Mouse (Mus musculus): ENCODE results near the gene Jrkl. TPM values are rescaled to one million over a fixed set of nuclear protein-coding genes. Genes with fewer than 3 reads are reported as not detected.

The Jrkl gene
- polyA plus RNA-seq, 1 experiment from 2014 or later: 6.2 TPM

- DNase-seq (ENCODE audit: low spot score): no peak
Measured at GRCm38 (mm10) chr9:13242321-13242720, 3.3 kb downstream of the Jrkl start.

GRCm38 (mm10) chr9:13231545-13232216 lies 13.9 kb downstream of the Jrkl start:
- H3K4me2 ChIP-seq (ENCODE audit: low read length): no peak overlapping the region
- 27% methylated on average over 5 of the region's 5 CpGs for WGBS
- H3K4me1 ChIP-seq (replicated peaks; ENCODE audit: control insufficient read depth, insufficient read depth, low read length): no peaks in the 10 kb centered on the region
- H3K9me3 ChIP-seq (ENCODE audit: control insufficient read depth, low read length): no peaks in the 10 kb centered on the region
- H3K36me3 ChIP-seq (ENCODE audit: control insufficient read depth, insufficient read depth, low read length): no peaks in the 10 kb centered on the region
- no peak overlapping the region for H3K4me3 ChIP-seq (ENCODE audit: low read depth, low read length)
- no peak overlapping the region for H3K27ac ChIP-seq (ENCODE audit: low read depth)
- DNase-seq (ENCODE audit: low spot score) (no peak), ATAC-seq (replicated peaks; ENCODE audit: low FRiP score, low TSS enrichment, low read depth) (no peak)
- no peaks in the 10 kb centered on the region for H3K27me3 ChIP-seq (replicated peaks; ENCODE audit: control insufficient read depth, insufficient read depth, low read length)
- H3K9ac ChIP-seq (ENCODE audit: low read length): no peak overlapping the region

More at GRCm38 (mm10) chr9:13242321-13242720, 3.3 kb downstream of the Jrkl start:
- ATAC-seq (replicated peaks; ENCODE audit: low FRiP score, low TSS enrichment, low read depth): no peak
- Histone ChIP-seq H3K9ac (ENCODE audit: low read length) (no peak overlapping the region), H3K27ac (ENCODE audit: low read depth) (no peak overlapping the region), H3K4me3 (ENCODE audit: low read depth, low read length) (no peak overlapping the region), H3K9me3 (ENCODE audit: control insufficient read depth, low read length) (no peaks in the 10 kb centered on the region), H3K36me3 (ENCODE audit: control insufficient read depth, insufficient read depth, low read length) (no peaks in the 10 kb centered on the region), H3K27me3 (replicated peaks; ENCODE audit: control insufficient read depth, insufficient read depth, low read length) (no peaks in the 10 kb centered on the region), H3K4me2 (ENCODE audit: low read length) (no peak overlapping the region), H3K4me1 (replicated peaks; ENCODE audit: control insufficient read depth, insufficient read depth, low read length) (peaks cover 2% of the 10 kb centered on the region; the same call in 1 of the 2 replicates)

- WGBS: 7% methylated on average over 4 of the region's 4 CpGs
- no peak for DNase-seq (ENCODE audit: low spot score)
- Histone ChIP-seq H3K9me3 (ENCODE audit: control insufficient read depth, low read length) (no peaks in the 10 kb centered on the region), H3K4me3 (ENCODE audit: low read depth, low read length) (no peak overlapping the region), H3K9ac (ENCODE audit: low read length) (no peak overlapping the region), H3K36me3 (ENCODE audit: control insufficient read depth, insufficient read depth, low read length) (no peaks in the 10 kb centered on the region), H3K27ac (ENCODE audit: low read depth) (no peak overlapping the region), H3K4me1 (replicated peaks; ENCODE audit: control insufficient read depth, insufficient read depth, low read length) (no peaks in the 10 kb centered on the region), H3K4me2 (ENCODE audit: low read length) (no peak overlapping the region), H3K27me3 (replicated peaks; ENCODE audit: control insufficient read depth, insufficient read depth, low read length) (no peaks in the 10 kb centered on the region)
- no peak for ATAC-seq (replicated peaks; ENCODE audit: low FRiP score, low TSS enrichment, low read depth)
Measured at GRCm38 (mm10) chr9:13230553-13230952, 15.1 kb downstream of the Jrkl start.

GRCm38 (mm10) chr9:13225872-13226271 lies 19.8 kb downstream of the Jrkl start:
- no peak for DNase-seq (ENCODE audit: low spot score)
- H3K27ac ChIP-seq (ENCODE audit: low read depth): no peak overlapping the region
- no peaks in the 10 kb centered on the region for H3K4me1 ChIP-seq (replicated peaks; ENCODE audit: control insufficient read depth, insufficient read depth, low read length)
- H3K9ac ChIP-seq (ENCODE audit: low read length): no peak overlapping the region
- no peak overlapping the region for H3K4me3 ChIP-seq (ENCODE audit: low read depth, low read length)
- 94% methylated on average over 1 of the region's 1 CpGs for WGBS
- H3K36me3 ChIP-seq (ENCODE audit: control insufficient read depth, insufficient read depth, low read length): no peaks in the 10 kb centered on the region
- H3K4me2 ChIP-seq (ENCODE audit: low read length): no peak overlapping the region
- no peaks in the 10 kb centered on the region for H3K27me3 ChIP-seq (replicated peaks; ENCODE audit: control insufficient read depth, insufficient read depth, low read length)
- H3K9me3 ChIP-seq (ENCODE audit: control insufficient read depth, low read length): no peaks in the 10 kb centered on the region
- no peak for ATAC-seq (replicated peaks; ENCODE audit: low FRiP score, low TSS enrichment, low read depth)

GRCm38 (mm10) chr9:13206369-13206768 lies 39.3 kb downstream of the Jrkl start:
- Histone ChIP-seq H3K4me2 (ENCODE audit: low read length) (no peak overlapping the region), H3K27ac (ENCODE audit: low read depth) (no peak overlapping the region), H3K9me3 (ENCODE audit: control insufficient read depth, low read length) (no peaks in the 10 kb centered on the region), H3K9ac (ENCODE audit: low read length) (no peak overlapping the region), H3K4me3 (ENCODE audit: low read depth, low read length) (no peak overlapping the region), H3K27me3 (replicated peaks; ENCODE audit: control insufficient read depth, insufficient read depth, low read length) (no peaks in the 10 kb centered on the region), H3K36me3 (ENCODE audit: control insufficient read depth, insufficient read depth, low read length) (no peaks in the 10 kb centered on the region), H3K4me1 (replicated peaks; ENCODE audit: control insufficient read depth, insufficient read depth, low read length) (no peaks in the 10 kb centered on the region)
- no peak for ATAC-seq (replicated peaks; ENCODE audit: low FRiP score, low TSS enrichment, low read depth)
- 74% methylated on average over 2 of the region's 2 CpGs for WGBS
- no peak for DNase-seq (ENCODE audit: low spot score)

GRCm38 (mm10) chr9:13203681-13204080 lies 41.9 kb downstream of the Jrkl start:
- ATAC-seq (replicated peaks; ENCODE audit: low FRiP score, low TSS enrichment, low read depth): no peak

GRCm38 (mm10) chr9:13203109-13203508 lies 42.5 kb downstream of the Jrkl start:
- WGBS: 80% methylated on average over 1 of the region's 1 CpGs
- no peak for ATAC-seq (replicated peaks; ENCODE audit: low FRiP score, low TSS enrichment, low read depth)
- no peak for DNase-seq (ENCODE audit: low spot score)
- Histone ChIP-seq H3K4me1 (replicated peaks; ENCODE audit: control insufficient read depth, insufficient read depth, low read length) (no peaks in the 10 kb centered on the region), H3K9ac (ENCODE audit: low read length) (no peak overlapping the region), H3K4me3 (ENCODE audit: low read depth, low read length) (no peak overlapping the region), H3K27ac (ENCODE audit: low read depth) (no peak overlapping the region), H3K9me3 (ENCODE audit: control insufficient read depth, low read length) (no peaks in the 10 kb centered on the region), H3K4me2 (ENCODE audit: low read length) (no peak overlapping the region), H3K36me3 (ENCODE audit: control insufficient read depth, insufficient read depth, low read length) (no peaks in the 10 kb centered on the region), H3K27me3 (replicated peaks; ENCODE audit: control insufficient read depth, insufficient read depth, low read length) (no peaks in the 10 kb centered on the region)

More at GRCm38 (mm10) chr9:13203681-13204080, 41.9 kb downstream of the Jrkl start:
- 82% methylated on average over 5 of the region's 5 CpGs for WGBS
- Histone ChIP-seq H3K9ac (ENCODE audit: low read length) (no peak overlapping the region), H3K27me3 (replicated peaks; ENCODE audit: control insufficient read depth, insufficient read depth, low read length) (no peaks in the 10 kb centered on the region), H3K4me3 (ENCODE audit: low read depth, low read length) (no peak overlapping the region), H3K36me3 (ENCODE audit: control insufficient read depth, insufficient read depth, low read length) (no peaks in the 10 kb centered on the region), H3K4me2 (ENCODE audit: low read length) (no peak overlapping the region), H3K4me1 (replicated peaks; ENCODE audit: control insufficient read depth, insufficient read depth, low read length) (no peaks in the 10 kb centered on the region), H3K9me3 (ENCODE audit: control insufficient read depth, low read length) (no peaks in the 10 kb centered on the region), H3K27ac (ENCODE audit: low read depth) (no peak overlapping the region)
- no peak for DNase-seq (ENCODE audit: low spot score)

GRCm38 (mm10) chr9:13200079-13200478 lies 45.5 kb downstream of the Jrkl start:
- no peaks in the 10 kb centered on the region for H3K4me1 ChIP-seq (replicated peaks; ENCODE audit: control insufficient read depth, insufficient read depth, low read length)
- DNase-seq (ENCODE audit: low spot score) (no peak), ATAC-seq (replicated peaks; ENCODE audit: low FRiP score, low TSS enrichment, low read depth) (no peak)
- H3K27ac ChIP-seq (ENCODE audit: low read depth): no peak overlapping the region
- no peaks in the 10 kb centered on the region for H3K27me3 ChIP-seq (replicated peaks; ENCODE audit: control insufficient read depth, insufficient read depth, low read length)
- no peak overlapping the region for H3K9ac ChIP-seq (ENCODE audit: low read length)
- 47% methylated on average over 3 of the region's 3 CpGs for WGBS
- H3K36me3 ChIP-seq (ENCODE audit: control insufficient read depth, insufficient read depth, low read length): no peaks in the 10 kb centered on the region
- no peak overlapping the region for H3K4me2 ChIP-seq (ENCODE audit: low read length)
- no peaks in the 10 kb centered on the region for H3K9me3 ChIP-seq (ENCODE audit: control insufficient read depth, low read length)
- H3K4me3 ChIP-seq (ENCODE audit: low read depth, low read length): no peak overlapping the region

- Histone ChIP-seq H3K9me3 (ENCODE audit: control insufficient read depth, low read length) (no peaks in the 10 kb centered on the region), H3K36me3 (ENCODE audit: control insufficient read depth, insufficient read depth, low read length) (no peaks in the 10 kb centered on the region), H3K9ac (ENCODE audit: low read length) (no peak overlapping the region), H3K27ac (ENCODE audit: low read depth) (no peak overlapping the region), H3K4me2 (ENCODE audit: low read length) (no peak overlapping the region), H3K27me3 (replicated peaks; ENCODE audit: control insufficient read depth, insufficient read depth, low read length) (no peaks in the 10 kb centered on the region), H3K4me1 (replicated peaks; ENCODE audit: control insufficient read depth, insufficient read depth, low read length) (no peaks in the 10 kb centered on the region), H3K4me3 (ENCODE audit: low read depth, low read length) (no peak overlapping the region)
- ATAC-seq (replicated peaks; ENCODE audit: low FRiP score, low TSS enrichment, low read depth) (no peak), DNase-seq (ENCODE audit: low spot score) (no peak)
- 9% methylated on average over 7 of the region's 7 CpGs for WGBS
Measured at GRCm38 (mm10) chr9:13195762-13196161, 49.9 kb downstream of the Jrkl start.
